Mouse (Mus musculus) cerebellum, adult 2 months (tissue): ENCODE measurements around the gene Exoc3l.

ENCODE experiments used
- CTCF ChIP-seq: fragments of 200-500 bp; IDR thresholded peaks from 2 replicates; pipeline ENCODE4 v1.5.1; 2011; ENCODE audit warnings: low read depth, mild to moderate bottlenecking, control low read depth, low read length, moderate library complexity, borderline replicate concordance; ENCODE audit not compliant: insufficient read depth
- POLR2A ChIP-seq: fragments of 200-500 bp; IDR thresholded peaks from 2 replicates; pipeline ENCODE4 v1.6.1; 2011; ENCODE audit warnings: low read length, control low read depth, borderline replicate concordance; ENCODE audit not compliant: insufficient read depth

DNA sequence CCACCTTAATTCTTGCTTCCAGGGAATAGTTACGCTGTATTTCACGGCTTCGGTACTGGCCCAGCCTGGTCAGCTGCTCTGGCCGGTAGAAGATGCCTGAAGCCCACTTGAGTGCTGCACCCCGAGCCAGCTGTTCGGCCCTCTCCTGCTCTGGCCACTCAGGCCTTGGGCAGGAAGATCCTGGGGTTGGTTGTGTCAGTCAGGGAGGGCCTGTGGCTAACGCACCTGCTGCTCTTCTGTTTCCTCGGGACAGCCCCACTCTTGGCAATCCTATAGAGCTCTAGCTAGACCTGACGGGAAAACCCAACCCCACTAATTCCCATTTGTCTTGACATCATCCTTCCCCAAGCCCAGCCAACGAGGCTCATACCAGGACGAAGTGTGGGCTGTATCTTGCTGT lies 645 bp downstream of the Exoc3l start:
- TF ChIP-seq CTCF, result no peak
- TF ChIP-seq POLR2A, result no peak
